Mouse (Mus musculus) layer of hippocampus, postnatal 10 days (tissue): Measurements from ENCODE around the gene Dcaf4. TPM values are rescaled to one million over a fixed set of nuclear protein-coding genes. Genes with fewer than 3 reads are reported as not detected.

Source experiments
- DNase-seq, 2 experiments: peaks; one replicate each; pipeline ENCODE4 v3.0.0; 2021; ENCODE audit warnings: low spot score in 2 of 2
- total RNA-seq, 2 experiments: library from RNA; stranded (reverse); gene quantifications; 2 replicates each; pipeline ENCODE4 v1.2.3; 2021

Gene Dcaf4
- total RNA-seq, 2 experiments from 2014 or later = 28.8 to 36.3 TPM

DNA sequence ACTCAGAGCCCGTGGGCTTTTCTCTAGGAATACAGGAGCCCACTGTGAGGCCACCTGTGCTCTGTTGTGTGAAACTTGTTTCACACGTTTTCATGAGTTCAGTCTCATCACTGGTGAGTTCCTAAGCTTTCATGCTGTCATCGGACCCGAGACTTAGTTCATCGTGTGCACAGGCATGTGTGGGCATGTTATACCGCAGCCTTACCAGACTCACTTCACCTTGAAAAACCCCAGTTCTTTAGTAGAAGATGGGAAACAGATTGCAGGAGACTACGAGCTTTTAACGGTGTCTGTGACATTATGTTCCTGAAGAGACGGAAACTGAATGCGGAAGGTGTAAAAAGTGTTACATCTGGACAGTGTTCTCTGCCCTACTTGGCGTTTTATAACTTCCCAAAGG lies 15.2 kb downstream of the Dcaf4 start:
- no peak for DNase-seq

DNA sequence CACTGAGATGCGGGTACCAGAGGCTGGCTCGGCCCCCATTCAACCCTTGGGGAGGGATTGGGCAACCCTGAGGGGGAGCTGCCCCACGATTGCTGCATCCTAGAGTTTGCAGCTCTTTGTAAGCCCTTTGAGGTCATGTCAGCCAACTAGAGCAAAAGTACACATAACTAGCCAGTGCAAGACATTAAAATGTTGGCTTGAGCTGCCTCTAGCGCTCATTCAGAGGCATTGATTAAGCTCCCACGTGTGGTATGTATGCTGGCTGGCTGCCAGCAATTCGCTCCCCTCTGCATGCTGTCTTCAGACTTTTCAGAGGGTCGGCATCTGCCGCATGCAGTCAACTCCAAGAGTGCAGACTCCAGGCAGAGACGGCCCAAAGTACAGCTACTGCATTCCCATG lies 15.8 kb downstream of the Dcaf4 start:
- DNase-seq = no peak

DNA sequence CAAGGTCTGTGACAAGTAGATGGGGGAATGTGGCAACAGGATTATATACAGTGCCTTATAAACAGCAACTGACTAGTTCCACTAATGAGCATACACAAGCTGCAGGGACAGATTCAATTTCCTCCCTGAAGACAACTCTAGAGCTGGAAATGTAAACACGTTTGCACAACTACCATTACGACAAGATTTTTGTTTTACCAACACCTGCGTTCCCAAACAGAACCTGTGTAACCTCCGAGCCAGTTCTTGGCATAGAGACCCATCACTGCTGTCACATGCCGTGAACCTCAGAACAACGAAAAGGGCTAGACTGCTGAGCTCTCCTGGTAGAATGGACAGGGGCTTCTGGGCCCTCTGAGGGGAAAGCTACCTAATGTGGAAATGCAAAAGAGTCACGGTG lies 23.7 kb downstream of the Dcaf4 start:
- no peak for DNase-seq

DNA sequence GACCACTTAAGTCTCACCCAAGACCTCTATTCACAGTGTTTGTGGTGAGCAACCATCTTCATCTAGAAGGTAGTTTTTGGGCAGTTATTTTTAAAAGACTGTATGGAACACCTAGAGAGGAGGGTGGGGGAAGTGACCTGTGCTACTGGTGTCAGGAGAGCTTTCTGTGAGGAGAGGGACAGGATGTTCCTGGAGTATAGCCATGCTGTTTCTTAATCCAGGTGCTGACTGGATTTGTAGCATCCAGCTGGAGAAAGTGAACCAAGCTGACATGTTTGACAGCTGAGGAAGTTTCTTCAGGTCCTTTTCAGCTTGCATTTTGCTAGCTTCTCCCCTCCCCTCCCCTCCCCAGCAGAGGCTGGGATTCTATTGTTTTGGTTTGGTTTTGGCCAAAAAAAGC lies 24.5 kb downstream of the Dcaf4 start:
- no peak for DNase-seq

DNA sequence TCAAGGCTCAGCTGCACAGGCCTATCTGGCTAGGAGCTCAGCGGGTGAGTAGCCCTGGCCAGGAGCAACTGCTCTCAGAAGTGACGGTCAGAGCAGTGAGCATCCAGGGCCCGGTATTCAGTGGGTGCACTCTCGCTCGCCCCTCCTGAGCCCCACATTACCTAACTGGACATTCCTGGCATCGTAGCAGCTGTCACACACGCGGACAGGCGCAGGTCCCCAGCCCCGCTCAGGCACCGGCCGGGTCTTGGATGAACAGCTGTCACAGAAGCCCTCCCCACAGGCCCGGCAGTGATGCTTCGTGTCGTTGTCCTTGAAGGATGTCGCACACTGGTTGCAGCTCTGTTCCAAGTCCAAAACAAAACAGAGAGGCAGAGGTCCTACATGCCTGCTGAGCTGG lies 31.0 kb downstream of the Dcaf4 start:
- no peak for DNase-seq

DNA sequence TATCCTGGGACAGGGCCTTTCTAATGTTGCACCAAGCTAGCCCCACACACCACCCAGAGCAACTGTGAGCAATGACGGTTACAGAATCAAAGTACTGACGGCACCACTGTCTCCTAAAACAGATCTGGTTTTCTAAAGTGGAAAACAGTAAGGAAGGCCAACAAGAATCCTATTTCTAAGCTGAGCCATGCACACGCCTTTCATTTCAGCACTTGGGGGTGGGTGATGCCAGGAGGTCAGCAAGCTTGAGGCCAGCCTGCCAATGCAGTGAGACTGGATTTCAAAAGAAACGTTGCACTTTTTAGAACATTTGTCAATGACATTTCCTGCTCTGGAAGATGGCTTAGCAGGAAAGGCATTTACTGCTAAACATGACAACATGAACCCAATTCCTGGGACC lies 33.5 kb downstream of the Dcaf4 start:
- no peak for DNase-seq

DNA sequence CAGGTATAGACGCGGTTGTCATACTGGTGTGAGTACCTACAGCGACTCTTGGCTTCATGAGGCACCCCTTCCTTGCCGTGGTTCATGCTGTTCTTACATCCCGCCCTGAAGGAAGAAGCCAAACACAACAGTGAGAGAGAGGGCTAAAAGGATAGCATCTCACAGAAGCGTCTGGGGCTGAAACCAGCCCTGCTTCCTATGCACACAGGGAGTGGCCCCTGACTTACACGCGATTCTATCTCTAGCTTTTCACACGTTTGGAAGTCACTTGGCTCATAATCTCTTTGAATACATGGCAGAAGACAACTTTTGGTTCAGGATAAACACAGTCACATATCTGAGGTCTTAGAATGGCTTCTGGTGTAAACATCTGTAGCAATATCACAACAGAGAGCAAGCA lies 35.3 kb downstream of the Dcaf4 start:
- no peak for DNase-seq

DNA sequence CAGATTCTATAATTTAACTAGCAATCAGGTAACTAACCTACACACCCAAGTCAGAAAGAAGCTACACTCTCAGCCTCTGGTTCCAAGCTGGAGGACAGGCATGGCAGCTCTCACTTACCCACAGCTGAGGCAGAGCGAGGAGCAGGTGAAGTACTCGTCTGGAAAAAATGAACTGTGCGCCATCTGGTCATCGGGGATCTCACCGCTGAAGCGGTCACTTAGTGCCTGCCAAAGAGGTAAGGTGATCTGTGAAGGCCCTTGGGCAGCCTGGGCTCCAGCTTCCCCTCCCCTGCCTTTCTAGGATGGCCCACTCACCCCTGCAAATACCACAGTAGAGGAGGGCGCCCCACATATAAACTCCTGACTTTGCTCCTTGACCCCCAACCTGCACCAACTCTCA lies 38.2 kb downstream of the Dcaf4 start:
- no peak for DNase-seq

DNA sequence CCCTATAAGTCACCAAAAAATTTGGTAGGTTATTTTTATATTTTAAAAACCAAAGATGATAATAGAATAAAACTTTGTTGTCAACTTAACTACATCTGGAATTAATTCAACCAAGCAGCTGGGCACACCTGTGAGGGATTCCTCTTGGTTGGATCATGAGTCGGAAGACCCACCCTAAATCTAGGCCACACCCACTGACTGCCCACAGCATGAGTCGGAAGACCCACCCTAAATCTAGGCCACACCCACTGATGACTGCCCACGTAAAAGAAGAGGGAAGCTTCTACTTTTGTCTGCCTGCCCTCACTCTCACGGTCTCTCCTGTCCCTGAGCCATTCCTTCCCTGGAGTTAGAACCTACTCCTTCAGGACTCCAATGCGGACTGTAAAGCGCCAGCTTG lies 39.9 kb downstream of the Dcaf4 start:
- DNase-seq = no peak

DNA sequence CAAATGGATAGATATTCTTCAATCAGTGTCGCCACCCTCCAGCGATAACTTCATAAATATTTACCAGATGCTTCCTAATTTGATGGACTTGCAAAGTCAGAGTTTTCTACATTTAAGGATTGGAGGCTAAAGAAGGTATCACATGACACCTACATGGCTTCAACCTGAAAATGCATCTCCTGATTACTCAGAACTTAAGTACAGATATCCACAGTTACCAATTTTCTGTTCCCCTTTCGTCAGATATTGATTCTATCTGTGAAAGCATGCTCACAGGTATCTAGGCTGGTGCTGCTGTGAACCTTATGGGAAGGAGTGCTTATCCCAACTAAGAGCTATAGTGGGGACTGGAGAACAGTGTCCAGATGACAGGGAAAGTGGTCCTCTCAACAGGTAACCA lies 42.3 kb downstream of the Dcaf4 start:
- DNase-seq = no peak

DNA sequence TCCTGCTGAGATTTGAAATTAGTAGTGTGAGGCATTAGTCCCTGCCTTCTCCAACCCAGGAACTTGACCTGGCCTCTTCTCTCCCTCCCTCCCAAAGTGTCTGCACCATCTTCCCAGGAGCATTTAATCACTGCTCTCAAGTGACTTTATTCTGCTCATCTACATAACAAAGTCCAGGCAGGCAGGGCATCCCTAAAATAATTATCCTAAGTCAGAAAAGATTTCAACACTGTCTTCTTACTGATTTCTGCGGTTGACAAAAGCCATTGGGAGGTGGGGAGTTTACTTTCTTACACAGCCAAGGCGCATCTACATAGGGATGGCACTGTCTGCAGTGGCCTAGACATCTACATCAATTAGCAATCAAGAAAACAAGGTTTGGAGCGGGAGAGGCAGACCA lies 49.6 kb downstream of the Dcaf4 start:
- DNase-seq = no peak

DNA sequence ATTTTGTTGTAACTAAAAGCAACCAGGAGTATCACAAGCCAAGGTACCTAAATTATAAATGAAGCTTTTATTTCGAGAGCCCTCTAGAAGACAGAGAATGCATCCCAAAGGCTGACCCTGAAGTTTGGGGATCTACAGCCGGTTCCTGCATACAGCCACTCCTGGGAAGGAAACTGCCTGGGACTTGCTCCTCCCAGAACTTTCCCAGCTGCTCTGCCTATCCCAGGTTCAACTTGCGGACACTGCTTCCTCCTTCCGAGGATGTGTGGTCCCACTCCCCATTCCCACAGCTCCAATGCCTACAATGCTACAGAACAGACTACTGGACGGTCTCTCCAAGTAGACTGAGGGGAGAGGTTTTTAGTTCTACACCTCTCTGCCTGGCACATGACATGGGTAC lies 52.5 kb downstream of the Dcaf4 start:
- no peak for DNase-seq

DNA sequence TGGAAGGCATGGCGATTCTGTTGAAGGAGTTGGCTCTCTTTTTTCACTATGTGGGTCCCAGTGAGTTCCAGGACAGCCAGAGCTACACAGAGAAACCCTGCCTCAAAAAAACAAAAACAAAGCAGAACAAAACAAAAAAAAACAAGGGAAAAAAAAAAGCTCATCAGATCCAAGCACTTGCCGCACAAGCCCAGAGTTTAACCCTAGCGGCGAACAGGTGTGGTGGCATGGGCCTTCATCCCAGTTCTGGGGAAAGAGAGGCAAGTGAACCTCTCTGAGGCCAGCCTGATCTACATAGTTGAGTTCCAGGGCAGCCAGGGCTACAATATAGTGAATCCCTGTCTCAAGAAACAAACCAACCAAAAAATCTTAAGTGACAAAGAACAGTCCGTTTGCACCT lies 57.2 kb downstream of the Dcaf4 start:
- DNase-seq = no peak

DNA sequence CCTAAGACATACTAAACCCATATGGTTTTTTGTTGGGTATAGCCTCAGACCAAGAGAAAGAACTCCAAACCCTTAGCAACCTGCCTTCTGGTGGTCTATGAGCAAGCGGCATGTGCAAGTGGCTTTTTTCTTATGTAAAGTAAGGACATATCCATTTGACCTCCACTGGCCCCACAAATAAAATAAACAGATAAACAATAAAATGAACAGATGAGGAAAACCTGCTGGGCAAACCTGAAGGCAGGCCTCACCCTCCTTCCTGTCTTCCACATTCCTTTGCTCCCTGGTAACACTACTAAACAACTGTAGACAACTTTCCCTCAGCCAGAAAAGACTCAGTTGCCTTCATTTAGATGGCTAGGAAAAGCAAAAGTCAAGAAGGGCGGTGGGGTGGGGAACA lies 58.1 kb downstream of the Dcaf4 start:
- no peak for DNase-seq

DNA sequence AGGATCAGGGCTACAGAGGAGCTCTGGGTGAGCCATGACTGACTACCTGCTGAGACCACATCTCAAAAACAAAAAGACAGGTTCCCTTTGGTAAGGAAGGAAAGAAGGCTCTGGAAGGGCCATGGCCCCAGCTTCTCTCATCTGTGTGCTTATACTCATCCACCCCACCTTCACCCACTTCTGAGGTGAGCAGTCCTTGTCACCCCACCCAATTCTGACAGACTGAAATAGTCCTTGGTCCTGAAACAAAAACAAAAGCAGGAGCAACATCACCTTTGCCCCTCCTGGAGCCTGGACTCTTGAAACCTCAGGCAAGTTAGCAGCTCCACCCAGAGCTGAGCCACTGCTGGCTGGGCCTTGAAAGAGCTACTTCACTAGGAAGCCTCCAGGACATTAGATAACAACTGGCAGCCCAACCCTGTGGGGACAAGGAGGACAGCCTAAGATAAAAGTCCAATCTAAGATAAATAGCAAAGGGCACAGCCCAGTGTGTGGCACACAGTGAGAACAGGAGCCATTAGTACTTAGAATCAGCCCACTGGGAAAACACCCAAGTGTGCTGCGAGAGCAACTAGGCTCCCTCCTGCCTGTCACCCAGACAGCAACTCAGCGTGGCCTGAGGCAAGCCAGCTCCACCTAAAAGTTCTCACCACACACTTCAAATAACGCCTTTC lies 58.8 kb downstream of the Dcaf4 start:
- DNase-seq = peak in 1 of 2 experiments; percentile 22

DNA sequence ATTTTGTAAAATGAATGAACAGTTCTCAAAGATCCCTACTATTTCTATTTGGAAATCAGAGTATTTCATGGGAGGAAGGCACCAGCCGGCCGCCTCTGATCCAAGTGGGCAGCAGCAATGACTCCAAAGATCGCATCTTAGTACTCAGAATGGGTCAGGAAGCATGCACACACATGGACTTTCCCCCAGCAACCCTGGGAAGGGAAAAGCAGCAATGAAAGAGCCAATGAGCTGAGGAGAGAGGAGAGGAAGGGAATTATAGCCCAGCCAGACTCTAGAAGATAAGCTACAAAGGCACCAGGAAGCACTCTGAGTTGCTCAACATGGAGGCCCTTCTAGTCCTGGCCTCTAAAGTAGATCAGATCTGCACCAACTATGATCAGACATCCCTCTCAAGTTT lies 60.0 kb downstream of the Dcaf4 start:
- no peak for DNase-seq

DNA sequence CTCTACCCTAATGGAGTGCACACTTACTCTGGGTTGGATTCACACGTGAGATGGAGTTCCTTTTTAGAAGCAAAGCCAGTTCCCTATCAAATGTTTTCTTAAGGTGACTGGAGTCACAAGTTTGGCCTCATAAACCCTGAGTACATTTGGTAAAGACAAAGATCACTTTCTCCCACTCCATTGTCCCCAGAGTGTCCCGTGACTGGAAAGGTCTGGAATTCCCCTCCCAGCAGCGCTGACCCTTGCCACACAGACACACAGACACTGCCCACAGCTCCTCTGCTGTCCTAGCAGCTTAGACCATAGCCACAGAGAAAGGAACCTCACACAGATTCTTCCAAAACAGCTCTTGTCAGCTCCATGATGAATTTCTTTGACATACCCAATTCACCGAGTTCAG lies 61.8 kb downstream of the Dcaf4 start:
- no peak for DNase-seq

DNA sequence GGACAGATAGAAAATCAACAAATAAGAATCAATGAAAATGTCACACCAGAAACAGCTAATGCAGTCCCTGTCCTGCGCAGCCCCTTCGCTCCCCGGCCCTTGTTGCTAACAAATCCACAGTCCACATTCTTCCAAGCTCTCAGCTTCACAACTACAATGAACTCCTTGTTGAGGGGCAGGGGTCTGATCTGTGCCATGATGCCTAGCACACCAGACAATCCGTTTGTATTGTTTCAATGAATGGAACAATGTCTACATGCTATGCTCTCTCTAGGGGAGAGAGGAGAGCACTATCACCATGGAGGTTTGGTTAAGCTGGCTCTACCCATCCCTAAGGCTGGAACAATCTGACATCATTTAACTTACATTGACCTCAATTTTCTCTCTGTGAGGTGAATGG lies 62.5 kb downstream of the Dcaf4 start:
- no peak for DNase-seq

DNA sequence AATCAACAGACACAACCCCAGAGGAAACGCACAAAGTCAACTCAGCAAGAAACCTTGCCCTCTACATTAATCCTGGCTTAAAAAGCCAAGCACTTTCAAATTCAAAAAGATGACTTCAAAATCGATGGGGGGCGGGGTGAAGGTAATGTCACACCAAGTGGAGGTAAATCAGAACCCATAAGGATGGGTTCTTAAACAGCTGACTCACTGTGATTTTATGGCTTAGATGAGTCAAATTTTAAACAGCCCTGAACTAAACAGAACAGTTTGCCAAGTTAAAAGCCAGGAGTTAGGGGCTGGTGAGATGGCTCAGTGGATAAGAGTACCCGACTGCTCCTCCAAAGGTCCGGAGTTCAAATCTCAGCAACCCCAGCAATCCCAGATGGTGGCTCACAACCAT lies 66.4 kb downstream of the Dcaf4 start:
- no peak for DNase-seq

Other genes with a start within 250 kb of the Dcaf4 start
- gene Dpf3, start 32.8 kb upstream of the Dcaf4 start, total RNA-seq = 10 to 100 TPM; 22.2 to 26.6 TPM
- gene Zfyve1, start 76.8 kb downstream of the Dcaf4 start, total RNA-seq = 10 to 100 TPM; 34.0 to 37.1 TPM
- 100 to 1,000 TPM; 123 to 148 TPM for gene Rbm25, start 110.8 kb downstream of the Dcaf4 start, total RNA-seq
- gene Psen1, start 167.7 kb downstream of the Dcaf4 start, total RNA-seq = 10 to 100 TPM; 58.1 to 68.1 TPM
- gene Papln, start 243.2 kb downstream of the Dcaf4 start, total RNA-seq = 1 to 10 TPM; 4.8 to 6.5 TPM